Mouse (Mus musculus) testis, adult 2 months (tissue): ENCODE results near the gene Gm10382.

Experiments used
- CTCF ChIP-seq: fragments of 200-500 bp; IDR thresholded peaks from 2 replicates; pipeline ENCODE4 v1.5.1; 2012; ENCODE audit warnings: low read depth, mild to moderate bottlenecking, inconsistent platforms, low read length, moderate library complexity; ENCODE audit not compliant: control insufficient read depth, insufficient read depth, insufficient replicate concordance
- POLR2A ChIP-seq: fragments of 200-500 bp; IDR thresholded peaks from 2 replicates; pipeline ENCODE4 v1.6.1; 2012; ENCODE audit warnings: low read depth, mild to moderate bottlenecking, inconsistent platforms, low read length, moderate library complexity; ENCODE audit not compliant: control insufficient read depth

- TF ChIP-seq CTCF (no peak), POLR2A (no peak)
Observed at GRCm38 (mm10) chr5:125355650-125356049, 33.5 kb upstream of the Gm10382 start.
